Mouse (Mus musculus) CH12.LX (cell line): ENCODE data around the gene Snw1.
"Not testable (repeated sequence)": the region's sequence is repeated elsewhere in the genome, so short reads cannot be mapped to it uniquely, and the experiment has no call there.

ENCODE experiments used
- CHD2 ChIP-seq: IDR thresholded peaks from 2 replicates; pipeline ENCODE4 v1.6.1; 2011; ENCODE audit warnings: low read length, improper control_type of control experiment
- CTCF ChIP-seq, 2 experiments: IDR thresholded peaks in 1 of 2; conservative IDR thresholded peaks in 1 of 2; 2 replicates each; pipeline ENCODE4 v1.5.1; 2011 to 2012; ENCODE audit warnings: low read depth in 2 of 2, low read length in 2 of 2, improper control_type of control experiment in 1 of 2, inconsistent platforms in 1 of 2, mild to moderate bottlenecking in 1 of 2, moderate library complexity in 1 of 2
- ELF1 ChIP-seq: IDR thresholded peaks from 2 replicates; pipeline ENCODE4 v1.6.1; 2014; ENCODE audit warnings: low read depth, mild to moderate bottlenecking, inconsistent platforms, low read length, improper control_type of control experiment
- EP300 ChIP-seq: IDR thresholded peaks from 2 replicates; pipeline ENCODE4 v1.6.1; 2011; ENCODE audit warnings: low read length, improper control_type of control experiment
- HCFC1 ChIP-seq: IDR thresholded peaks from 2 replicates; pipeline ENCODE4 v1.6.1; 2012; ENCODE audit warnings: low read depth, mild to moderate bottlenecking, inconsistent platforms, low read length, improper control_type of control experiment
- POLR2A ChIP-seq: IDR thresholded peaks from 2 replicates; pipeline ENCODE4 v1.6.1; 2011; ENCODE audit warnings: low read depth, mild to moderate bottlenecking, improper control_type of control experiment, low read length
- RAD21 ChIP-seq: IDR thresholded peaks from 2 replicates; pipeline ENCODE4 v1.6.1; 2011; ENCODE audit warnings: low read depth, mild to moderate bottlenecking, low read length, improper control_type of control experiment, moderate library complexity
- USF2 ChIP-seq: conservative IDR thresholded peaks from 2 replicates; pipeline ENCODE4 v1.6.1; 2011; ENCODE audit warnings: low read depth, low read length, improper control_type of control experiment

GRCm38 (mm10) chr12:87482482-87482881 lies 10.4 kb upstream of the Snw1 start:
- TF ChIP-seq ELF1; HCFC1; CHD2; USF2; EP300; POLR2A; CTCF (conservative IDR thresholded peaks at IDR 0.05 in 1 of 2, IDR thresholded peaks at IDR 0.05 in 1 of 2; ENCODE audit: low read depth in 2 of 2, low read length in 2 of 2); RAD21: not testable (repeated sequence)
